Mouse (Mus musculus): ENCODE data around the gene Car5a.

GRCm38 (mm10) chr8:121868896-121869295 is 75.8 kb downstream of the Car5a start:
- TF ChIP-seq CTCF (IDR thresholded peaks at IDR 0.05 in 2 of 3, conservative IDR thresholded peaks at IDR 0.05 in 1 of 3; ENCODE audit: control insufficient read depth in 1 of 3, insufficient read depth in 1 of 3, low read depth in 2 of 3, low read length in 3 of 3, poor library complexity in 1 of 3, severe bottlenecking in 1 of 3) (no peak), POLR2A (IDR thresholded peaks at IDR 0.05; ENCODE audit: control insufficient read depth in 1 of 2, insufficient read depth in 1 of 2, low read depth in 1 of 2, low read length in 2 of 2, poor library complexity in 1 of 2) (no peak), RAD21 (IDR thresholded peaks at IDR 0.05; ENCODE audit: low read depth, low read length) (no peak), KAT2A (conservative IDR thresholded peaks at IDR 0.05; ENCODE audit: low read depth, low read length) (no peak), TAL1 (IDR thresholded peaks at IDR 0.05; ENCODE audit: low read length) (no peak)
